Mouse (Mus musculus) kidney, postnatal 0 days (tissue): Measurements from ENCODE around the gene Bdnf. TPM values are rescaled to one million over a fixed set of nuclear protein-coding genes. Genes with fewer than 3 reads are reported as not detected.

ENCODE experiments used
- ATAC-seq: fragments of 200-750 bp; cut with Nextera tagmentation; replicated peaks from 2 replicates; pipeline ENCODE4 v1.8.0; 2017; ENCODE audit warnings: low read depth, moderate number of reproducible peaks, moderate TSS enrichment, moderate library complexity; ENCODE audit not compliant: low FRiP score
- DNase-seq: peaks from one replicate; pipeline ENCODE4 v3.0.0-alpha.2; 2016; ENCODE audit warnings: low spot score
- H3K27ac ChIP-seq: fragments of 300-500 bp; sonication (generic); 2 replicates; pipeline ENCODE4 v1.5.1; 2014; ENCODE audit warnings: mild to moderate bottlenecking
- H3K27me3 ChIP-seq: fragments of 300-500 bp; sonication (generic); 2 replicates; pipeline ENCODE4 v1.6.1; 2014; ENCODE audit warnings: low read length, mixed read lengths; ENCODE audit not compliant: insufficient read depth
- H3K36me3 ChIP-seq: fragments of 300-500 bp; sonication (generic); 2 replicates; pipeline ENCODE4 v1.6.1; 2014; ENCODE audit warnings: low read length, mixed read lengths; ENCODE audit not compliant: insufficient read depth
- H3K4me1 ChIP-seq: fragments of 300-500 bp; sonication (generic); replicated peaks from 2 replicates; pipeline ENCODE4 v1.6.1; 2014; ENCODE audit warnings: antibody characterized with exemption, low read length, mixed read lengths; ENCODE audit not compliant: insufficient read depth
- H3K4me2 ChIP-seq: fragments of 300-500 bp; sonication (generic); 2 replicates; pipeline ENCODE4 v1.6.1; 2014; ENCODE audit warnings: mild to moderate bottlenecking, low read length, moderate library complexity, mixed read lengths
- H3K4me3 ChIP-seq: fragments of 300-500 bp; sonication (generic); replicated peaks from 2 replicates; pipeline ENCODE4 v1.5.1; 2014; ENCODE audit warnings: low read depth, low read length
- H3K9ac ChIP-seq: fragments of 300-500 bp; sonication (generic); 2 replicates; pipeline ENCODE4 v1.6.1; 2014; ENCODE audit warnings: low read depth, low read length
- H3K9me3 ChIP-seq: fragments of 300-500 bp; sonication (generic); replicated peaks from 2 replicates; pipeline ENCODE4 v1.6.1; 2016; ENCODE audit warnings: low read length, inconsistent platforms, mixed read lengths
- CTCF ChIP-seq: IDR thresholded peaks from 2 replicates; pipeline ENCODE4 v1.5.1; 2016; ENCODE audit warnings: antibody characterized with exemption, low read depth, mild to moderate bottlenecking, moderate library complexity
- WGBS: fragments of 180-500 bp; shearing (Covaris S2); extraction: QIAGEN DNeasy Blood & Tissue Kit; methylation state at CpG from one replicate; pipeline ENCODE4 v1.1.7; 2014; 5-methylcytosine and 5-hydroxymethylcytosine counted together
- polyA plus RNA-seq: library from polyadenylated mRNA; unstranded; fragments of >200 nt; fragmentation: Nextera tagmentation; extraction: Ambion mirVana; gene quantifications from 2 replicates; pipeline ENCODE4 v1.2.1, GENCODE M21; 2015

Gene Bdnf
- polyA plus RNA-seq, 1 experiment from 2014 or later, result 0.95 TPM

DNA sequence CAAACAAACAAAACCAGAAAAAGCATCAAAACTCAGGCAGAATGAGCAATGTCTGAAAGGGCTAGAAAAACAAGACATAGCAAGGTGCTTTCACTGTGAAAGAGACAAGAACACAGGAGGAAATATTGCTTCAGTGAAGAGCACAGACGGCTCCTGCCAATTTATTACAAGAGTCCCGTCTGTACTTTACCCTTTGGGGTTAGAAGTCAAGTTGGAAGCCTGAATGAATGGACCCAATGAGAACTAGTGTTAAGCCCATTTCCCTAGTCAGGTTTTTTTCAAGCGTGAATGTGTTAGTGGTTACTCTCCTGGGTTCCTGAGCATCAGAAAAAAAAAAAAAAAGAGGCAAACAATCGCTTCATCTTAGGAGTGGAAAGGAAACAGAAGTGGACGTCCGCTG lies 51.3 kb downstream of the Bdnf start:
- no peak for TF ChIP-seq CTCF
- 52% methylated on average over 6 of the region's 6 CpGs for WGBS
- H3K4me3 ChIP-seq, result no peak overlapping the region
- DNase-seq (no peak), ATAC-seq (no peak)
- no peaks in the 10 kb centered on the region for H3K9me3 ChIP-seq
- no peak overlapping the region for H3K9ac ChIP-seq
- H3K27me3 ChIP-seq, result no peaks in the 10 kb centered on the region
- no peaks in the 10 kb centered on the region for H3K4me1 ChIP-seq
- no peak overlapping the region for H3K27ac ChIP-seq
- H3K36me3 ChIP-seq, result no peaks in the 10 kb centered on the region
- H3K4me2 ChIP-seq, result no peak overlapping the region

GRCm38 (mm10) chr2:109729221-109729620 lies 54.7 kb downstream of the Bdnf start:
- H3K27ac ChIP-seq, result no peak overlapping the region
- no peaks in the 10 kb centered on the region for H3K36me3 ChIP-seq
- DNase-seq (no peak), ATAC-seq (no peak)
- 0 out of 2 replicates have a peak, but pooled peaks cover 5% of the 10 kb centered on the region for H3K4me1 ChIP-seq
- H3K4me3 ChIP-seq, result no peak overlapping the region
- H3K9me3 ChIP-seq, result no peaks in the 10 kb centered on the region
- WGBS, result 81% methylated on average over 1 of the region's 1 CpGs
- H3K4me2 ChIP-seq, result no peak overlapping the region
- H3K9ac ChIP-seq, result no peak overlapping the region
- TF ChIP-seq CTCF, result no peak
- no peaks in the 10 kb centered on the region for H3K27me3 ChIP-seq

DNA sequence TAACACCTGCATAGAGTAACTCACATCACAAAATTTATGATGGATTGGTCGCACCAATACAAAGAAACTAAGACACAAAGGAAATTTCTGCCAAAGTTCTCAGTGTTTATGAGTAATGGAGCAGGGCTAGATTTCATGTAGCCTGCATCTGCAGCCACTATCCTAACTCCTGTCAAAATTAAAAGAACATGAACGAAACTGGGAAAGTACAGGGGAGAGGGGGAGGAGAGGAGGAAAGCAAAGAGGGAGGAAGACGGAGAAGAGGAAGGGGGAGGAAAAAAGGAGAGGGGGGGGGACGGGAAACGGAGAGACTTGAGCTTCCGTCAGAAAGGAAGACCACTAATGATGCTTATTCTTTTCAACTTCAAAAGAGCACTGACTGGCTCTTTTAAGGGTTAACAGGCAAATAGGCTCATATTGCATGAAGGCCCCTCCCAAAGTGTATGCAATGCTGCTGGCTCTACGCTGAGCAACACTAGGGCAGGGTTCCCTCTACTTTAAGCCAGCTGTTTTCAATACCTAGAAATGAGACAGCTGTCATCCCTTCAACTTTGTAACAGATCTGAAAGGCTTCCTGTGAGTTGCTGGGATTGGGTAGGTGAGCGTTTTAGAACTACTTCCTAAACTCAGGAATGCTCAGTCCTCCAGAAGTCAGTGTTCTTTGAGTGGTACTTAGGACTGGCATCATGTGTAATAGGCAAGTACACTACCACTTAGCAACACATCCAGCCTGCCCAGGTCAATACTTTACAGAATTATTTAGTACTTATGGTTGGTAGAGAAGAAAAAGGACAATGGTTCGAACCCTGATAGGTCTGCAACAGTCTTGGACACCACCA lies 58.9 kb downstream of the Bdnf start:
- Histone ChIP-seq H3K27me3 (no peaks in the 10 kb centered on the region), H3K9ac (no peak overlapping the region), H3K36me3 (no peaks in the 10 kb centered on the region), H3K27ac (no peak overlapping the region), H3K4me2 (no peak overlapping the region), H3K4me3 (no peak overlapping the region), H3K4me1 (0 out of 2 replicates have a peak, but pooled peaks cover 9% of the 10 kb centered on the region), H3K9me3 (no peaks in the 10 kb centered on the region)
- ATAC-seq, result no peak
- 30% methylated on average over 9 of the region's 9 CpGs for WGBS
- peak; percentile 10 for DNase-seq
- TF ChIP-seq CTCF, result no peak

GRCm38 (mm10) chr2:109734228-109734627 lies 59.7 kb downstream of the Bdnf start:
- 66% methylated on average over 3 of the region's 3 CpGs for WGBS
- Histone ChIP-seq H3K27me3 (no peaks in the 10 kb centered on the region), H3K4me2 (no peak overlapping the region), H3K9ac (no peak overlapping the region), H3K36me3 (no peaks in the 10 kb centered on the region), H3K4me1 (0 out of 2 replicates have a peak, but pooled peaks cover 9% of the 10 kb centered on the region), H3K4me3 (no peak overlapping the region), H3K9me3 (no peaks in the 10 kb centered on the region), H3K27ac (no peak overlapping the region)
- DNase-seq (peak; percentile 14), ATAC-seq (peak; percentile 75)
- no peak for TF ChIP-seq CTCF

DNA sequence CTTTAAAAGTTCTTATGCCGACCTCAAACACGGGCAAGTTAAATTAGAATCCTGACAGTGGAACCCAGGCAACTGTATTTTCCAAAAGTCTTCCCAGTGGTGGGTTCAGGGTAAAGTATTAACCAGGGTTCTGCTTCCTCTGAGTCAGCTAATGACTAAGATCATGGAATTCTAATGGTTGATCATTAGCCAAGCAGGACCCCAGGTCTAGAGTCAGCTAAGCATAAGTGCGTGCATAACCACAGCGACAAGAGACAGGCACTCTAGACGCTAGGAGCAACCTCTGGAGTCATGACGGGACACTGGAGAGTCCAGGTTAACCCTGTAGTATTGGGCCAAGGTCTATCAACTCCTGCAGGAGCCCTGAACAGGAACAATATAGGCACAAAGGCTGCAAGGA lies 60.2 kb downstream of the Bdnf start:
- Histone ChIP-seq H3K9me3 (no peaks in the 10 kb centered on the region), H3K27me3 (no peaks in the 10 kb centered on the region), H3K4me3 (no peak overlapping the region), H3K4me2 (no peak overlapping the region), H3K9ac (no peak overlapping the region), H3K36me3 (no peaks in the 10 kb centered on the region), H3K4me1 (0 out of 2 replicates have a peak, but pooled peaks cover 9% of the 10 kb centered on the region), H3K27ac (peak overlapping the region; percentile 63)
- ATAC-seq, result peak; percentile 94
- DNase-seq, result peak; percentile 30
- WGBS, result 52% methylated on average over 6 of the region's 6 CpGs
- TF ChIP-seq CTCF, result no peak

DNA sequence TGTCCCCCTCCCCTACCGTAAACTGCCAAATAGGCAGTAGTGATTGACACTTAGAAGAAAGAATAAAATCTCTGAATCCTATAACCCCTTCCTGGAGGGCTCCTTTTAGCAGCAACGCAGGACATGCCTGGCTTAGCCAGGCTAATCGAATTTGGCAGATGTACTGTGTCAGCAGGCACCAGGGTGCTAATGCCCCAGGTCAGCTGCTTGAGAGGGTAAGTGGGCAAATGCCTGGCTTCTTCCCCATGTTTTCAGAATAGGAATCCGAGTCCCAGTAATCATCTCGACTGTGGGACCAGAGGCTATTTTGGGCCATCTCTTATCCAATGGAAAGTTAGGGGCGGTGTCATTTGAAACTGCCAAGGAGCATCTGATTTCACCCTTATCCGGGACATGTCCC lies 60.8 kb downstream of the Bdnf start:
- no peak overlapping the region for H3K4me3 ChIP-seq
- H3K27ac ChIP-seq, result peak overlapping the region; percentile 63
- H3K4me1 ChIP-seq, result 0 out of 2 replicates have a peak, but pooled peaks cover 9% of the 10 kb centered on the region
- H3K4me2 ChIP-seq, result no peak overlapping the region
- no peak overlapping the region for H3K9ac ChIP-seq
- H3K36me3 ChIP-seq, result no peaks in the 10 kb centered on the region
- no peaks in the 10 kb centered on the region for H3K9me3 ChIP-seq
- ATAC-seq (no peak), DNase-seq (no peak)
- no peaks in the 10 kb centered on the region for H3K27me3 ChIP-seq
- no peak for TF ChIP-seq CTCF
- 45% methylated on average over 7 of the region's 7 CpGs for WGBS
